Mouse (Mus musculus): ENCODE measurements around the gene Prelp. TPM values are rescaled to one million over a fixed set of nuclear protein-coding genes. Genes with fewer than 3 reads are reported as not detected.

Prelp gene
- polyA plus RNA-seq, 1 experiment, result 13.3 TPM

DNA sequence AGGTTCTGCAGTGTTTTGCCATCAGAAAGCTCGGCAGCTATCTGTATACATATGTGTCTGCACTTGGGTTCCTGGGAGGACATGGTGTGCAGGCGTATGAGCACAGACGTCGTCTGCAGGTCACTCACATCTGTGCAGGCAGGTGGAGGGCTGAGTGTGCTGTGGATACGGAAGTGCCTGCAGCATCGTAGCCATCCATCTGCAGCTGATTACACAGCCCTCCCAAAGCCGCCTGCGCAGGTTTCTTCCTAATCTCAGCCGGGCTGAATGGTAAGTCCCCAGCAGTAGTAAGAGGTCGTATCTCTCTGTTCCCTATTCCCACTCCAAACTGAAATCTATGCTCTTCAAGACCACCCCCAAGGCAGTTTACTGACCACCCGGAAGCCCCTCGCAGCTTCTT lies 14.8 kb downstream of the Prelp start:
- no peak for DNase-seq
- Histone ChIP-seq H3K27me3 (ENCODE audit: control insufficient read depth, insufficient read depth, low read length) (no peaks in the 10 kb centered on the region), H3K4me1 (replicated peaks; ENCODE audit: control insufficient read depth, insufficient read depth, low read length) (peaks cover 13% of the 10 kb centered on the region), H3K36me3 (ENCODE audit: control insufficient read depth, insufficient read depth, low read length) (no peaks in the 10 kb centered on the region), H3K27ac (ENCODE audit: control insufficient read depth, insufficient read depth, low read length) (no peak overlapping the region), H3K4me3 (ENCODE audit: control insufficient read depth, insufficient read depth, low read length) (no peak overlapping the region)
- WGBS, result 80% methylated on average over 12 of the region's 12 CpGs
- TF ChIP-seq CTCF (IDR thresholded peaks at IDR 0.05; ENCODE audit: borderline replicate concordance, control insufficient read depth, extremely low read depth, insufficient read depth, low read length, poor library complexity) (no peak), POLR2A (IDR thresholded peaks at IDR 0.05; ENCODE audit: control insufficient read depth, extremely low read depth, insufficient read depth, low read length, poor library complexity) (no peak)

DNA sequence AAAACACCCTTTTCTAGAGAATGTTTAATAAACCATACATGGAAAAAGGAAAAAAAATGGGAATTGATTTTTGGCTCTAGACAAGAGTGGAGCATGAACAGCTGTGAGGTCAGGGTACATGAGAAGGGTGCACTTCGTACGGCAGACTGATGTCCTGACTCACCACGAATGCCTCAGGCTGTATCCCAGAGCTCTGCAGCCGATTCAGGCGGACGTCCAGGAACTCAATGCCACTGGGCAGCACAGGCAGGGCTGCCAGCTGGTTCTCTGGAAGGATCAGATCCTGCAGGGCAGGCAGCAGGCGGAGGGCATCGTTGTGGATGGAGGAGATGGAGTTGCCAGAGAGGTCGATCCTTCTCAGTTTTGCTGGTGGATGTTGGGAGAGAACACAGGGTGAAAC lies 20.4 kb downstream of the Prelp start:
- H3K36me3 ChIP-seq (ENCODE audit: control insufficient read depth, insufficient read depth, low read length), result no peaks in the 10 kb centered on the region
- 95% methylated on average over 9 of the region's 9 CpGs for WGBS
- TF ChIP-seq POLR2A (IDR thresholded peaks at IDR 0.05; ENCODE audit: control insufficient read depth, extremely low read depth, insufficient read depth, low read length, poor library complexity), result no peak
- TF ChIP-seq CTCF (IDR thresholded peaks at IDR 0.05; ENCODE audit: borderline replicate concordance, control insufficient read depth, extremely low read depth, insufficient read depth, low read length, poor library complexity), result no peak
- H3K4me3 ChIP-seq (ENCODE audit: control insufficient read depth, insufficient read depth, low read length), result no peak overlapping the region
- no peak overlapping the region for H3K27ac ChIP-seq (ENCODE audit: control insufficient read depth, insufficient read depth, low read length)
- H3K27me3 ChIP-seq (ENCODE audit: control insufficient read depth, insufficient read depth, low read length), result no peaks in the 10 kb centered on the region
- DNase-seq, result no peak
- peaks cover 5% of the 10 kb centered on the region for H3K4me1 ChIP-seq (replicated peaks; ENCODE audit: control insufficient read depth, insufficient read depth, low read length)

DNA sequence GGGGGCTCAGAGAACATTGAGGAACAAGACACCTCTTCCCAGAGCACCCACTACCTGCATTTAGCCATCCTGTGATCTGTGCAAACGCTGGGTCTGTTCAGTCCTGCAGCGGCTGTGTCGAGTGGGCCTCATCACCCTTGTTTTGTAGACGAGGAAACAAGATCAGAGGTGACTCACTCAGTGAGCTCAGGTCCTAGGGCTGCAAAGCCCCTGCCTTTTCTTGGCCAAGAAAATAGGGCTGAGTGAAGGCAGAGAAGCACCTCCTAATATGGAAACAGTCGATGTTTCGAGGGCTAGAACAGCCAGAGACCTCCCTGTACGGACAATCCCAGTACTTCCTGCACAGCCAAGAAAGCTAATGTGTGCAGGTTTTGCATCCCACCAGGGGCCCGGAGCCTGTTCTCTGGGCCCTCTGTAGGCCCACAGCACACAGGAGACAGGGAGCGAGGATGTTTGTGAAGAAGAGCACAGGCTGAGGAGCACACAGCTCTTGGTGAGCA lies 22.1 kb downstream of the Prelp start:
- TF ChIP-seq CTCF (IDR thresholded peaks at IDR 0.05; ENCODE audit: borderline replicate concordance, control insufficient read depth, extremely low read depth, insufficient read depth, low read length, poor library complexity) (no peak), POLR2A (IDR thresholded peaks at IDR 0.05; ENCODE audit: control insufficient read depth, extremely low read depth, insufficient read depth, low read length, poor library complexity) (no peak)
- peaks cover 5% of the 10 kb centered on the region for H3K4me1 ChIP-seq (replicated peaks; ENCODE audit: control insufficient read depth, insufficient read depth, low read length)
- DNase-seq, result no peak
- H3K4me3 ChIP-seq (ENCODE audit: control insufficient read depth, insufficient read depth, low read length), result no peak overlapping the region
- H3K27me3 ChIP-seq (ENCODE audit: control insufficient read depth, insufficient read depth, low read length), result no peaks in the 10 kb centered on the region
- no peak overlapping the region for H3K27ac ChIP-seq (ENCODE audit: control insufficient read depth, insufficient read depth, low read length)
- 91% methylated on average over 9 of the region's 9 CpGs for WGBS
- H3K36me3 ChIP-seq (ENCODE audit: control insufficient read depth, insufficient read depth, low read length), result no peaks in the 10 kb centered on the region

DNA sequence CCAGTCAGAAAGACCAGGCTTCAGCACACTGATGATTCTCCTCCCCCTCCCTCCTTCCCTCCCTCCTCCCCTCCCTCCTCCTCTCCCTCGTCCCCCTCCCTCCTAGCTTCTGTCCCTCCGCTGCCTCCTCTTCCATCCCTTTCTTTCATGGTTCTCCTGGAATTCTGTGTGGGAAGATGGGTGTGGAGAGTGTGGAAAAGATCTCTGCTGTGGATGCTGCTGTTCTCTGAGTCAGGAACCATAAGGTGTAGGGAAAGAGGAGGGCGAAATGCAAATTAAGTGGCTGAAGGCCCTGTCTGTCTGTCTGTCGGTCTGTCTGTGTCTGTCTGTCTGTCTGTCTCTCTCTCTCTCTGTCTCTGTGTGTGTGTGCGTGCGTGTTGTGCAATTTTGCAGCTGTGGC lies 23.9 kb downstream of the Prelp start:
- WGBS, result 85% methylated on average over 6 of the region's 6 CpGs
- H3K4me1 ChIP-seq (replicated peaks; ENCODE audit: control insufficient read depth, insufficient read depth, low read length), result peaks cover 15% of the 10 kb centered on the region
- H3K4me3 ChIP-seq (ENCODE audit: control insufficient read depth, insufficient read depth, low read length), result no peak overlapping the region
- H3K36me3 ChIP-seq (ENCODE audit: control insufficient read depth, insufficient read depth, low read length), result no peaks in the 10 kb centered on the region
- no peak overlapping the region for H3K27ac ChIP-seq (ENCODE audit: control insufficient read depth, insufficient read depth, low read length)
- no peak for DNase-seq
- TF ChIP-seq POLR2A (IDR thresholded peaks at IDR 0.05; ENCODE audit: control insufficient read depth, extremely low read depth, insufficient read depth, low read length, poor library complexity) (no peak), CTCF (IDR thresholded peaks at IDR 0.05; ENCODE audit: borderline replicate concordance, control insufficient read depth, extremely low read depth, insufficient read depth, low read length, poor library complexity) (no peak)
- no peaks in the 10 kb centered on the region for H3K27me3 ChIP-seq (ENCODE audit: control insufficient read depth, insufficient read depth, low read length)

DNA sequence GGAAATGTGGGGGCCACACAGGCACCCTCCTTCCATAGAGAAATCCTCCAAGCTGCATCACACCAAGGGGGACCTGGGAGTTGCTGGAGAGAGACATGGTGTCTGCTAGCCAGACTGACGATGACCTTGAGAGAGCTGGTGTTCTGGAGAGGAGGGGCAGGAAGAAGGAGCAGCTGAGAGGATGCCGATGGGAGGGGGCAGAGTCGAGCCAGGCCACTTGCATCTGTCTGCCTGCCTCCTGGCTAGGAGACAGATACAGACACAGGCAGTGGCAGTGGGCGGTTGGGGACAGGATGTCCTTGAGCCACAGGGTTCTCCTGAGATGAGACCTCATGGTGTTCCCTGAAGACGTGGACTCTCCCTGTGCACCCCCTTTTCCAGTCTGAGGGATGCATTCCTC lies 29.7 kb downstream of the Prelp start:
- H3K36me3 ChIP-seq (ENCODE audit: control insufficient read depth, insufficient read depth, low read length), result no peaks in the 10 kb centered on the region
- no peak overlapping the region for H3K4me3 ChIP-seq (ENCODE audit: control insufficient read depth, insufficient read depth, low read length)
- H3K27ac ChIP-seq (ENCODE audit: control insufficient read depth, insufficient read depth, low read length), result no peak overlapping the region
- H3K27me3 ChIP-seq (ENCODE audit: control insufficient read depth, insufficient read depth, low read length), result no peaks in the 10 kb centered on the region
- no peak for DNase-seq
- H3K4me1 ChIP-seq (replicated peaks; ENCODE audit: control insufficient read depth, insufficient read depth, low read length), result peaks cover 16% of the 10 kb centered on the region
- TF ChIP-seq CTCF (IDR thresholded peaks at IDR 0.05; ENCODE audit: borderline replicate concordance, control insufficient read depth, extremely low read depth, insufficient read depth, low read length, poor library complexity) (no peak), POLR2A (IDR thresholded peaks at IDR 0.05; ENCODE audit: control insufficient read depth, extremely low read depth, insufficient read depth, low read length, poor library complexity) (no peak)
- WGBS, result 12% methylated on average over 5 of the region's 5 CpGs

DNA sequence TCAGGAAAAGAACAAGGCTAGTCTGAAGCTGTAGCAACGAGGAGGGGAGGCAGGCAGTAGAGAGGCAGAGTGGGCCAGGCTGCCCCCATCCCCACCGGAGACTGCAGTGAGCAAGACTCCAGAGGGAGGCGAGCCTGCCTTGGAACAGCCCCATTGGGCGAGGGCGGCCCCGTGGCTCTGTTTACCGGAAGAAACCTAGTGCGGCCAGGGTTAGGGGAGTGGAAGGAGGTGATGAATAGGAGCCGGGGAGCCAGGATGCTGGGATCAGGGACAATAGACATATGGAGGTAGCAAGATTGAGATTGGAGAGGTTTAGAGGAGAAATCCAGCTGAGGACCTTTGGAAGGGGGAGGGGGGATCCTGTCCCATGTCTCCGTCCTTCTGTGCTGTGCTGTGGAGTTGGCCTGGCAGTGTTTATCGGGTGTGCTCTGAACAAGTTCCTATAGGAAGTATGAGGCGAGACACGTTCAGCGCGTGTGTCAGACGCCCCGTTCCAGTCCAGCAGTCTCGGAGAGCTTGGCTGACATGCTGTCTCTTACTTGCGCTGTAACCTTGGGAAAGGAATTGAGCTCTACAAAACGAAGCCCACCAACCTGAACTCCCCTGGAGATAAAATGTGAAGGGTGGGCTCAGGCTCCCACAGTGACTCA lies 31.1 kb downstream of the Prelp start:
- H3K36me3 ChIP-seq (ENCODE audit: control insufficient read depth, insufficient read depth, low read length), result no peaks in the 10 kb centered on the region
- H3K4me1 ChIP-seq (replicated peaks; ENCODE audit: control insufficient read depth, insufficient read depth, low read length), result peaks cover 16% of the 10 kb centered on the region
- TF ChIP-seq CTCF (IDR thresholded peaks at IDR 0.05; ENCODE audit: borderline replicate concordance, control insufficient read depth, extremely low read depth, insufficient read depth, low read length, poor library complexity) (no peak), POLR2A (IDR thresholded peaks at IDR 0.05; ENCODE audit: control insufficient read depth, extremely low read depth, insufficient read depth, low read length, poor library complexity) (no peak)
- no peak overlapping the region for H3K4me3 ChIP-seq (ENCODE audit: control insufficient read depth, insufficient read depth, low read length)
- no peaks in the 10 kb centered on the region for H3K27me3 ChIP-seq (ENCODE audit: control insufficient read depth, insufficient read depth, low read length)
- 70% methylated on average over 20 of the region's 20 CpGs for WGBS
- DNase-seq, result no peak
- no peak overlapping the region for H3K27ac ChIP-seq (ENCODE audit: control insufficient read depth, insufficient read depth, low read length)
